Mouse (Mus musculus) heart, embryonic 16.5 days (tissue): ENCODE measurements around the gene Gm5415. TPM values are rescaled to one million over a fixed set of nuclear protein-coding genes. Genes with fewer than 3 reads are reported as not detected.
"Not testable (repeated sequence)": the region's sequence is repeated elsewhere in the genome, so short reads cannot be mapped to it uniquely, and the experiment has no call there.

Experiments
- ATAC-seq: fragments of 200-750 bp; cut with Nextera tagmentation; replicated peaks from 2 replicates; pipeline ENCODE4 v1.8.0; 2017; ENCODE audit warnings: moderate number of reproducible peaks; ENCODE audit not compliant: insufficient read depth, low FRiP score; ENCODE audit errors: extremely low read depth
- H3K27ac ChIP-seq: fragments of 300-500 bp; sonication (generic); 2 replicates; pipeline ENCODE4 v1.5.1; 2014; ENCODE audit warnings: mild to moderate bottlenecking, low read length, control low read depth, moderate library complexity
- H3K27me3 ChIP-seq: fragments of 300-500 bp; sonication (generic); 2 replicates; pipeline ENCODE4 v1.6.1; 2014; ENCODE audit warnings: low read length, mixed read lengths; ENCODE audit not compliant: control insufficient read depth, insufficient read depth
- H3K36me3 ChIP-seq: fragments of 300-500 bp; sonication (generic); 2 replicates; pipeline ENCODE4 v1.6.1; 2014; ENCODE audit not compliant: control insufficient read depth, insufficient read depth
- H3K4me1 ChIP-seq: fragments of 300-500 bp; sonication (generic); 2 replicates; pipeline ENCODE4 v1.6.1; 2014; ENCODE audit warnings: low read length, mixed read lengths; ENCODE audit not compliant: control insufficient read depth, insufficient read depth
- H3K4me2 ChIP-seq: fragments of 300-500 bp; sonication (generic); 2 replicates; pipeline ENCODE4 v1.6.1; 2014; ENCODE audit warnings: low read depth, mild to moderate bottlenecking, control low read depth, low read length
- H3K4me3 ChIP-seq: fragments of 300-500 bp; sonication (generic); 2 replicates; pipeline ENCODE4 v1.5.1; 2014; ENCODE audit warnings: mild to moderate bottlenecking, control low read depth, low read length
- H3K9ac ChIP-seq: fragments of 300-500 bp; sonication (generic); 2 replicates; pipeline ENCODE4 v1.6.1; 2014; ENCODE audit warnings: low read length, control low read depth
- H3K9me3 ChIP-seq: fragments of 300-500 bp; sonication (generic); replicated peaks from 2 replicates; pipeline ENCODE4 v1.6.1; 2016; ENCODE audit warnings: low read length; ENCODE audit not compliant: control insufficient read depth
- WGBS: fragments of 180-500 bp; shearing (Covaris S2); extraction: QIAGEN DNeasy Blood & Tissue Kit; methylation state at CpG from one replicate; pipeline ENCODE4 v1.1.7; 2014; 5-methylcytosine and 5-hydroxymethylcytosine counted together
- polyA plus RNA-seq: library from polyadenylated mRNA; unstranded; fragments of >200 nt; fragmentation: Nextera tagmentation; extraction: Ambion mirVana; gene quantifications from 2 replicates; pipeline ENCODE4 v1.2.1, GENCODE M21; 2015

The Gm5415 gene
- 0.05 TPM in 1 of 2 replicates, not detected in the other for polyA plus RNA-seq

GRCm38 (mm10) chr1:32547194-32547593 lies at the start of gene Gm5415:
Gene Gm5415 (minus strand): TSS chr1:32547294.
- not testable (repeated sequence) for H3K9ac ChIP-seq, H3K9me3 ChIP-seq, H3K4me3 ChIP-seq, H3K27ac ChIP-seq, H3K4me1 ChIP-seq, ATAC-seq, H3K4me2 ChIP-seq, H3K36me3 ChIP-seq, H3K27me3 ChIP-seq
- 59% methylated on average over 2 of the region's 7 CpGs for WGBS

- H3K27me3 ChIP-seq, result no peaks in the 10 kb centered on the region
- no peak overlapping the region for H3K9ac ChIP-seq
- WGBS, result 90% methylated on average over 2 of the region's 2 CpGs
- no peak overlapping the region for H3K4me3 ChIP-seq
- no peak overlapping the region for H3K4me2 ChIP-seq
- H3K9me3 ChIP-seq, result no peaks in the 10 kb centered on the region
- no peak overlapping the region for H3K27ac ChIP-seq
- ATAC-seq, result no peak
- no peaks in the 10 kb centered on the region for H3K4me1 ChIP-seq
- H3K36me3 ChIP-seq, result no peaks in the 10 kb centered on the region
Measured at GRCm38 (mm10) chr1:32568901-32569300, 21.8 kb upstream of the Gm5415 start.

- no peaks in the 10 kb centered on the region for H3K27me3 ChIP-seq
- no peak overlapping the region for H3K4me3 ChIP-seq
- H3K27ac ChIP-seq, result no peak overlapping the region
- no peaks in the 10 kb centered on the region for H3K36me3 ChIP-seq
- no peaks in the 10 kb centered on the region for H3K4me1 ChIP-seq
- no peak overlapping the region for H3K4me2 ChIP-seq
- ATAC-seq, result no peak
- no peak overlapping the region for H3K9ac ChIP-seq
- 48% methylated on average over 4 of the region's 4 CpGs for WGBS
- no peaks in the 10 kb centered on the region for H3K9me3 ChIP-seq
Measured at GRCm38 (mm10) chr1:32553925-32554324, 6.8 kb upstream of the Gm5415 start.

GRCm38 (mm10) chr1:32553459-32553858 lies 6.4 kb upstream of the Gm5415 start:
- no peak for ATAC-seq
- WGBS, result 81% methylated on average over 3 of the region's 3 CpGs
- Histone ChIP-seq H3K9me3 (no peaks in the 10 kb centered on the region), H3K4me1 (no peaks in the 10 kb centered on the region), H3K27me3 (no peaks in the 10 kb centered on the region), H3K9ac (no peak overlapping the region), H3K27ac (no peak overlapping the region), H3K36me3 (no peaks in the 10 kb centered on the region), H3K4me3 (no peak overlapping the region), H3K4me2 (no peak overlapping the region)

- Histone ChIP-seq H3K4me2 (no peak overlapping the region), H3K36me3 (no peaks in the 10 kb centered on the region), H3K4me3 (no peak overlapping the region), H3K9ac (no peak overlapping the region), H3K27ac (no peak overlapping the region), H3K27me3 (no peaks in the 10 kb centered on the region), H3K9me3 (no peaks in the 10 kb centered on the region), H3K4me1 (no peaks in the 10 kb centered on the region)
- 87% methylated on average over 6 of the region's 6 CpGs for WGBS
- ATAC-seq, result no peak
Measured at GRCm38 (mm10) chr1:32503381-32503780, 43.7 kb downstream of the Gm5415 start.
